Mouse (Mus musculus): ENCODE data around the gene Iars2. TPM values are rescaled to one million over a fixed set of nuclear protein-coding genes. Genes with fewer than 3 reads are reported as not detected.

Iars2 gene
- total and polyA plus RNA-seq, 3 experiments: 37.2 to 47.2 (median 41.9) TPM

GRCm38 (mm10) chr1:185283247-185283646 lies 45.9 kb downstream of the Iars2 start:
- Histone ChIP-seq H3K9ac (ENCODE audit: insufficient read depth, low read depth) (no peak overlapping the region), H3K79me2 (replicated peaks; ENCODE audit: control insufficient read depth, extremely low read depth, insufficient read depth, poor library complexity, severe bottlenecking) (no peaks in the 10 kb centered on the region), H3K36me3 (replicated peaks in 1 of 2; ENCODE audit: control insufficient read depth in 1 of 2, insufficient read depth in 1 of 2, low read length in 1 of 2) (peaks cover 76 to 95% of the 10 kb centered on the region in 2 experiments), H3K9me3 (replicated peaks; ENCODE audit: low read length) (no peaks in the 10 kb centered on the region), H3K27me3 (replicated peaks) (no peaks in the 10 kb centered on the region), H3K4me2 (ENCODE audit: insufficient read depth, low read depth, poor library complexity, severe bottlenecking) (no peak overlapping the region), H3K4me1 (ENCODE audit: control insufficient read depth in 1 of 2, insufficient read depth in 2 of 2) (no peaks in the 10 kb centered on the region), H3K27ac (ENCODE audit: insufficient read depth, low read depth) (no peak overlapping the region), H3K4me3 (replicated peaks in 1 of 3; ENCODE audit: low read depth in 2 of 3, low read length in 2 of 3, poor library complexity in 1 of 3) (no peak overlapping the region)
- dilution Hi-C loops (cut with MboI; ENCODE audit: extremely low pct_ligation_motif_present, extremely low pct_unique_long_range_greater_than_20kb, low sequenced_read_pairs): no loop called here
- in situ Hi-C loops (cut with MboI; ENCODE audit: low pct_ligation_motif_present, low pct_unique_long_range_greater_than_20kb, low sequenced_read_pairs): no loop called here
- TF ChIP-seq JUN (IDR thresholded peaks at IDR 0.05; ENCODE audit: insufficient read depth, low read depth, low read length): no peak
- no peak for TF ChIP-seq TBP (conservative IDR thresholded peaks at IDR 0.05; ENCODE audit: low read depth, low read length)
- no peak for TF ChIP-seq GABPA (IDR thresholded peaks at IDR 0.05; ENCODE audit: insufficient replicate concordance, low read depth, low read length)
- TF ChIP-seq MAFK (IDR thresholded peaks at IDR 0.05; ENCODE audit: insufficient replicate concordance, low read length): no peak
- no peak for TF ChIP-seq NRF1 (IDR thresholded peaks at IDR 0.05; ENCODE audit: low read depth, low read length)
- TF ChIP-seq ZMIZ1 (IDR thresholded peaks at IDR 0.05; ENCODE audit: low read depth, low read length): no peak
- TF ChIP-seq NELFE (IDR thresholded peaks at IDR 0.05; ENCODE audit: low read depth, low read length): no peak
- no peak for TF ChIP-seq IRF4 (IDR thresholded peaks at IDR 0.05; ENCODE audit: low read depth, low read length)
- no peak for TF ChIP-seq USF2 (conservative IDR thresholded peaks at IDR 0.05; ENCODE audit: low read depth, low read length)
- no peak for TF ChIP-seq HCFC1 (IDR thresholded peaks at IDR 0.05; ENCODE audit: low read depth, low read length)
- TF ChIP-seq PAX5 (IDR thresholded peaks at IDR 0.05; ENCODE audit: low read length): no peak
- DNase-seq (ENCODE audit: extremely low read depth): no peak

DNA sequence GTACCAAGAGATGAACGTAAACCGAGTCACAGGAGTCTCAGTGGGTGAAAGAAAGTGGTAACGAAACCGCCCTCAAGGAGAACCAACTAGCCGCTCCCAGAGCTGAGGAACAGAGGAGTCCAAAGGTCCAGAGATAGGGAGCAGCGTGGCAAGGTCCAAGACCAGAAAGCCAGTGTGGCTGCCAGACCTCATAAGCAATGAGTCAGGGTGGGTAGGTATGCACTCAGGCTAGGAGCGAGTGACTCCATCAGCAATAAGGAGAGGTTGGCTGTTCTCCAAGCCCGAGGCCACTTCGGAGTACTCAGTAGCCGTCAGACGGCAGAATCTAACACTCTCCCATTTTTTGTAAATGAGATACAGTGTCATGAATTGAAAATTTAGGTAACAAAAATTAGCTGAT lies 46.4 kb downstream of the Iars2 start:
- dilution Hi-C loops (cut with MboI; ENCODE audit: extremely low pct_ligation_motif_present, extremely low pct_unique_long_range_greater_than_20kb, low sequenced_read_pairs) (no loop called here), in situ Hi-C loops (cut with MboI; ENCODE audit: low pct_ligation_motif_present, low pct_unique_long_range_greater_than_20kb, low sequenced_read_pairs) (no loop called here)
- H3K4me1 ChIP-seq (ENCODE audit: control insufficient read depth in 1 of 2, insufficient read depth in 2 of 2): no peaks in the 10 kb centered on the region
- H3K4me2 ChIP-seq (ENCODE audit: insufficient read depth, low read depth, poor library complexity, severe bottlenecking): no peak overlapping the region
- no peaks in the 10 kb centered on the region for H3K27me3 ChIP-seq (replicated peaks)
- no peak for DNase-seq (ENCODE audit: extremely low read depth)
- H3K36me3 ChIP-seq (replicated peaks in 1 of 2; ENCODE audit: control insufficient read depth in 1 of 2, insufficient read depth in 1 of 2, low read length in 1 of 2): peaks cover 78 to 97% of the 10 kb centered on the region in 2 experiments
- H3K9ac ChIP-seq (ENCODE audit: insufficient read depth, low read depth): no peak overlapping the region
- no peak overlapping the region for H3K4me3 ChIP-seq (replicated peaks in 1 of 3; ENCODE audit: low read depth in 2 of 3, low read length in 2 of 3, poor library complexity in 1 of 3)
- no peaks in the 10 kb centered on the region for H3K79me2 ChIP-seq (replicated peaks; ENCODE audit: control insufficient read depth, extremely low read depth, insufficient read depth, poor library complexity, severe bottlenecking)
- no peak for TF ChIP-seq ZMIZ1 (IDR thresholded peaks at IDR 0.05; ENCODE audit: low read depth, low read length)
- no peak for TF ChIP-seq NRF1 (IDR thresholded peaks at IDR 0.05; ENCODE audit: low read depth, low read length)
- TF ChIP-seq CHD1 (IDR thresholded peaks at IDR 0.05; ENCODE audit: low read depth, low read length): no peak
- TF ChIP-seq MAZ (IDR thresholded peaks at IDR 0.05; ENCODE audit: low read depth, low read length): no peak
- TF ChIP-seq MXI1 (IDR thresholded peaks at IDR 0.05; ENCODE audit: low read depth, low read length): no peak
- no peak for TF ChIP-seq ELF1 (IDR thresholded peaks at IDR 0.05; ENCODE audit: low read depth, low read length)
- no peak for TF ChIP-seq CHD2 (IDR thresholded peaks at IDR 0.05; ENCODE audit: low read length)
- TF ChIP-seq POLR2A (IDR thresholded peaks at IDR 0.05; ENCODE audit: low read depth, low read length): no peak
- TF ChIP-seq ETS1 (conservative IDR thresholded peaks at IDR 0.05; ENCODE audit: low read depth, low read length): no peak
- TF ChIP-seq JUND (conservative IDR thresholded peaks at IDR 0.05; ENCODE audit: low read depth, low read length): no peak
- TF ChIP-seq SIN3A (IDR thresholded peaks at IDR 0.05; ENCODE audit: low read length): no peak
- TF ChIP-seq MAFK (IDR thresholded peaks at IDR 0.05; ENCODE audit: insufficient replicate concordance, low read length): no peak
- no peak for TF ChIP-seq NELFE (IDR thresholded peaks at IDR 0.05; ENCODE audit: low read depth, low read length)
- TF ChIP-seq ZNF384 (IDR thresholded peaks at IDR 0.05; ENCODE audit: low read depth, low read length): no peak
- TF ChIP-seq SMC3 (IDR thresholded peaks at IDR 0.05; ENCODE audit: low read depth, low read length): no peak
- no peak for TF ChIP-seq POLR2AphosphoS2 (IDR thresholded peaks at IDR 0.05; ENCODE audit: low read depth, low read length)
- H3K27ac ChIP-seq (ENCODE audit: insufficient read depth, low read depth): no peak overlapping the region
- H3K9me3 ChIP-seq (replicated peaks; ENCODE audit: low read length): no peaks in the 10 kb centered on the region

Data from CH12.LX (cell line).